Mouse (Mus musculus) adrenal gland, postnatal 4 days (tissue): Measurements from ENCODE around the gene Fancd2os. TPM values are rescaled to one million over a fixed set of nuclear protein-coding genes. Genes with fewer than 3 reads are reported as not detected.

ENCODE experiments used
- DNase-seq, 2 experiments: peaks; one replicate each; pipeline ENCODE4 v3.0.0; 2021 to 2022; ENCODE audit warnings: low spot score in 2 of 2, mixed read lengths in 2 of 2
- long read RNA-seq, 2 experiments: library from polyadenylated mRNA; stranded (forward); transcript quantifications; one replicate each; pipeline ENCODE4 v2.0.0; 2021
- total RNA-seq, 2 experiments: library from RNA; stranded (reverse); gene quantifications; 2 replicates each; pipeline ENCODE4 v1.2.3; 2021

Fancd2os gene
- total RNA-seq = under 1 TPM; 0.37 to 0.67 TPM
- long read RNA-seq, experiment 1, partial matches to known transcripts = 0 of 1 reads
- long read RNA-seq, experiment 1, other reads (novel, unspliced or antisense) = 1 of 1 reads
- long read RNA-seq, experiment 2 = 0 reads

DNA sequence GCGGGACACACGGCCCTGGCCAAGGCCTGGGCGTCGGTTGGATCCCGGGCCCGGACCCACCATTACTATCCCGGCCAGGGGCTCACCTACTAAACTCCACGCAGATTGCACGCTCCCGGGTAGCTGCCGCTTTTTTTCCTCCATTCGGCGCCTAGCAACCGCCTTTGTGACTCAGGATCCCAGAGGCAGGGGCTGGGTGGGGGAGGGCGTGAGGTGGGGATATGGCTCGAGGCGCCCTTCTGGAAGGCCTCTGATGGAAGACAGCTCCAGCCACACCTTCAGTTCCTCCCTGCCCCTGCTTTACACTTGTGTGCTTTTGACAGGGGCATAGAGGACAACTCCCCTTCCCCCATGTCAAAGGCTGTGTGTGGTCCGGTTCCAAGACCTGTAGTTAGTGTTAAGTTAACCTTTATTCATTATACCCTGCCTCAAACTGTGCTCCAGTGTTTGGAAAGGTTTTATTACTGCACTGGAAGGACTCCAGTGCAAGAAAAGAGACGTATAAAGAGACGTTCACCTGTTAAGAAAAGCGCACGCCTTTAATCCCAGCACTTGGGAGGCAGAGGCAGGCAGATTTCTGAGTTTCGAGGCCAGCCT lies at the start of gene Fancd2os:
Fancd2os (minus strand) TSS at position 173 of the 597 bp plus-strand sequence.
- no peak for DNase-seq

GRCm38 (mm10) chr6:113650197-113650640 lies 49.7 kb upstream of the Fancd2os start:
- no peak for DNase-seq

- no peak for DNase-seq
Observed at GRCm38 (mm10) chr6:113649346-113650196, 49.1 kb upstream of the Fancd2os start.

- no peak for DNase-seq
Observed at GRCm38 (mm10) chr6:113644808-113645207, 44.3 kb upstream of the Fancd2os start.

DNA sequence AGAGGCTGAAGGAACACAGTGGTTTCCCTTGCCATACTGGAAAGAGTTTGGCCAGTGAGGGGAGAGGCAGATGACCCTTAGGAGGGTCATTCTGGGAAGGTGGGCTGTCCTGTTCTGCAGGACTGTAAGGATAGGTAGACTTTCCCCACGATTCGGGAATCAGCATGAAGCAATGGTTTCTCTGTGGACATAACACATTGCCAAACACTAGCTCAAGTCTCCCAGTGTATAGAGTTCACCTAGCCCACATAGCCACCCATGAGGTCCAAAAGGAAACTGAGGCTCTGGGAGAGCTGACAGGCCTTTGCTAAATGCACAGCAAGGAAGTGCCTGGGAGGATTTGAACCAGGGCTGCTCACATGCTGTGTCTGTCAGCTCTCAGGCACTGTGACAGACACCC lies 43.5 kb upstream of the Fancd2os start:
- no peak for DNase-seq

GRCm38 (mm10) chr6:113643021-113643420 lies 42.5 kb upstream of the Fancd2os start:
- DNase-seq = no peak

DNA sequence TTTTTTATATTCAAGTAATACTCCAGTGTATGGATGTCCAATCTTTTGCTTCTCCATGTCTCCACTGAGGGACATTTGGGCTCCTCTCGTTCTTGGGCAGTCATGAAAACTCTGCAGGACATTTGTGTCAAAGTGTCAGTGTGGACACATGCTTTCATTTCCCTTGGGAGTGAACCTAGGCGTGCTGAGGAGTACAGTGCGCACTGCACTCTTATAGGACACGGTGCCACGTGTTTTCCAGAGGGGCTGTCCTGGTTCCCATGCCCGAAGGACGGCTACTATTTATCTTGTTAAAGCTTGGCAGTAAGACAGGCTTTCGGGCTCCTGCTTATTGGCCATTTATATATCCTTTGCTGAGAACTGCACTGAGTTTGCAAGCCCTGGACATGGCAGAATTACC lies 42.1 kb upstream of the Fancd2os start:
- no peak for DNase-seq

- DNase-seq = no peak
Observed at GRCm38 (mm10) chr6:113639201-113639600, 38.7 kb upstream of the Fancd2os start.

- DNase-seq = peak; percentile 92 to 93
Observed at GRCm38 (mm10) chr6:113638302-113639040, 38.0 kb upstream of the Fancd2os start, which contains the start of gene Irak2. Gene Irak2, plus strand, starts transcription at chr6:113638467.

DNA sequence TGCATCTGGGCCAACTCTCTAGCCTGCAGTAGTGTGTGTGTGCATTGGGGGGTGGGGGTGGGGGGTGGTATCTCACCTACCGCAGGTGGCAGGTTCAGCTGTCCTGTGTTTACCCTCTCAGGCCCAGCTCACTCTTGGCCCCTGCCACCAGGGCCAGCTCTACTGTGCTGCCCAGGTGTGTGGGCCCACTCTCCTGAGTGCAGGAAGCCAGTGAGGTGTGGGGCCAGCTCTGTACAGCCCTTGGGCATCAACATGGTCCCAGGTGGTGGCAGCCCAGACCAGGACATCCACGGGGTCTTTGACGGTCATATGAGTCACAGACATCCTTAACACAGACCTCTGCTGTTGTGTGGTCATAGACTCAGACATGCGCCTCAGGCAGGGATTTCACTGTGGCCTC lies 32.3 kb upstream of the Fancd2os start:
- DNase-seq = no peak

DNA sequence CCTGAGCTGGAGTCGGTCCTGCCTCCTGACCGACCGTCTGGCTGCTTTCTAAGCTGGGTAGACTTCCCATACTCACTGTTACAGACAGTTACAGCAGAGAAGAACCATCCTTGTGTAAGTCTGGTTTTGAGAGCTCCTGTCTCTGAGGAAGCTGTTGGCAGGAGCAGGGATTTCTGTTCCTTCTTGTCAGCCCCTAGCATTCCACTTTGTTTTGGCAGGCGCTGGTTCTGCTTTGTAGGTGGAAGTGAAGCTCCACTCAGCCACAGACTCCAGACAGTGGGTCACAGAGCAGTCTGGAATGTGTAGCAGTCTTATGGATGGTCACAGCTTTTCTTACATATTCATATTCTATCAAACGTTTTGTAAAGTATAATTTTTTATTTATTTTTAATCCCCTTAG lies 29.8 kb upstream of the Fancd2os start:
- no peak for DNase-seq

GRCm38 (mm10) chr6:113624989-113625770 lies 24.7 kb upstream of the Fancd2os start:
- no peak for DNase-seq

GRCm38 (mm10) chr6:113623941-113624751 lies 23.6 kb upstream of the Fancd2os start, which contains the start of gene Vhl:
Gene Vhl, plus strand, starts transcription at chr6:113623959.
- DNase-seq = peak; percentile 62 to 71

DNA sequence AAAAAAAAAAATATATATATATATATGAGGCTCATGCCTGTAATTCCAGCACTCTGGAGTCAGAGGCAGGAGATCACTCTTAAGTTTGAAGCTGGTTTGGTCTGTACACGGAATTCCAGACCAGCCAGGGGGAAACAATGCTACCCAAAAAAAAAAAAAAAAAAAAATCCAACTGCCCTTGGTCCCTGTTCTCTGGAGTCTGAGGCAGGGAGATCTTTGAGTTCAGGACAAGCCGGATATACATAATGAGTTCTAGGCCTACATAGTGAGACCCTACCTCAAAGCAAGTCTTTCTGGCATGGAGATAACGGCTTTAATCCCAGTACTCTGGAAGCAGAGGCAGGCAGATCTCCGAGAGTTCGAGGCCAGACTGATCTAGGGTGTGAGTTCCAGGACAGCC lies 22.9 kb upstream of the Fancd2os start:
- no peak for DNase-seq

DNA sequence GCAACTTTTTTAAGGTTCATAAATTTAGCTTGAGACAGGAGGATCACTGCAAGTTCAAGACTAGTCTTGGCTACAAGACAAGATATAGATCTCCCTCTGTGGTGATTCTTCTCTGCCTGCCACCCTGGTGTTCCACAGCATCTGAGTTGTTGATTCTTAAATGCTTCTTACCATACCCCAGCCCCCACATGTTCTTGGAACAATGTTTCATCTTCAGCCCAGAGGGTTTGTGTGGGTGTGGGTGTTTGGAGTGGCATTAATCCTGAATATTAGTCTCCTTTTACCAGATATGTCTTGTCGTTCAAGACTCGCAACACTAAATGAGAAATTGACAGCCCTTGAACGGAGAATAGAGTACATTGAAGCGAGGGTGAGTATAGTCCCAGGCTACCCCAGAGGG lies 15.0 kb upstream of the Fancd2os start:
- no peak for DNase-seq

- DNase-seq = no peak
Observed at GRCm38 (mm10) chr6:113614997-113615396, 14.5 kb upstream of the Fancd2os start.

- DNase-seq = no peak
Observed at GRCm38 (mm10) chr6:113614152-113614551, 13.6 kb upstream of the Fancd2os start.

DNA sequence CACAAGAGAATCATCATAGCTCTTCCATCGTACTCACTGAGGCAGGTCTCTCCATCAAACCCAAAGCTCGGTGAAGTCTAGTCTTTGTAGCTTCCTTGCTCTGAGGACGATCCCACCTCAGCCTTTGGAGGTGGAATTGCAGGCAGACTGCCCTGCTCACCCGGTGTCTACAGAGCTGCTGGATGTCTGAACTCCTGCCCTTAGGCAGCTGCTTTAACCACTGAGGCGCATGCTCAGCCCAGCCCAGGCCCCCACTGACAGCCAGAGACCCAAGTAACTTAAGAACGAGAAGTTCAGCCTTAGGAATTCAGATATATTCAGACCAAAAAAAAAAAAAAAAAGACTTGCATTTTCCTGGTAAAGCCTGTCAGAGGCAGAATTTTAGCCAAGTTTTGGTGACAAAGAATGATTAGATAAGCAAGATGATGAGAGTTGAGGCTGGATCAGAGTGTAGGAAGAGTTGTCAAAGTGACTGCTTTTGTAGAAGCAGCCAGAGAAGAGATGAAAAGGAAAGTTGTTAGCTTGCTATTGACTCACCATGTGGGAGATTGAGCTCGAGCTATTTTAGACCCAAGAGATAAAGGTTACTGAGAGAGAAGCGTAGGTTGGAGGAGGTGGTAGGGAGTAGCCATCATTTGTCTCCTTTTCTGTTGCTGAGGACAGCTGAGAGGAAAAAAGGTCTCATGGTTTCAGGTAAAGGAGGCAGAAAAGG lies 11.9 kb upstream of the Fancd2os start:
- DNase-seq = no peak

- DNase-seq = no peak
Observed at GRCm38 (mm10) chr6:113609293-113609692, 8.8 kb upstream of the Fancd2os start.
